ENCODE assay signal across 7 mouse cellular contexts in the genomic region with DNA sequence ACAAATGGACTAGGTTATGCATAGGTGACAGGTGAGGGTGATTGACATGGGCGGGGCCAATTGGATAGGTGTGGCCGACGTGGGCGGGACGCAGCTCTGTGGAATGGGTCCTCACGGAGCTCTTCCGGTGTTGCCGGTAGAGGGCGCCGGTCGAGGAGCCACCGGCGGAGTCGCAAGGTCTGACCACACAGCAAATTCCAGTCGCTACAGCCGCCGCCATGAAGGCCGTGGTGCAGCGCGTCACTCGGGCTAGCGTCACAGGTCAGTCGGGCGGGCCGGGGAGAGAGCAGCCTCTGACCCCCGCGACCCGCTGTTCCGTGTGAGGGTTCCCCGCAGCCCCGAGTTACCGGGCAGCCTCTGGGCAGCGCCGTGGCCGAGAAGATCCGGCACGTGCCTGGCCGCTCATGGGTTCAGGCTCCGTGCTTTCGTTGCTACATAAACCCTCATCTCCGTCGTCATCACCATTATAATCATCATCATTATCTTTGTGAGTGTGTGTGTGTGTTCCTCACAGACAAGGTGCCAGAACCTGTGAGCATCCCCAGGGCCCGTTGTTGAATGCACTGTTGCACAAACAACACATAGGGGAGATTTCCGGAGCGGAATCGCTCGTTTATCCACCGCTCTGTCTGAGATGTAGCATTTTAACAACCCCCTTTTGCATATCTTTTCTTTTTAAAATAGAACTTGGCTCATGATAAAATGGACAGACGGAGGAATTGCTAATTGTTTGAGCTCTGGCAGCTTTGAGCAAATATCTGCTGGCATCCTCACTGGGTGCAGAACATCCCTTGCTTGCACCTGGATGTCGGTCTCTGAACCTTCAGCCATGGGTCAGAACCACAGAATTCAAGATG. TPM values are rescaled to one million over a fixed set of nuclear protein-coding genes. Genes with fewer than 3 reads are reported as not detected.
A peak's percentile ranks its signal among the peaks of the same experiment; 100 is the strongest.
DNase-seq lines count a peak whose midpoint lies in the region; ATAC-seq lines count a peak whose summit lies in the region.

A gene (plus strand): TSS at position 67 of the 857 bp plus-strand sequence.

- 2% methylated on average over 50 of the region's 50 CpGs for WGBS in embryonic facial prominence, embryonic 10.5 days
- WGBS in limb, embryonic 10.5 days: 3% methylated on average over 50 of the region's 50 CpGs
- 3% methylated on average over 44 of the region's 50 CpGs for WGBS in midbrain, embryonic 13.5 days

- peak within 1 kb of the TSS; percentile 86 for H3K9ac ChIP-seq in midbrain, embryonic 13.5 days (replicated peaks)

- no peaks in the 10 kb centered on the region; the same call in 1 of the 2 replicates for H3K27me3 ChIP-seq in embryonic facial prominence, embryonic 10.5 days (replicated peaks; ENCODE audit: low read depth, poor library complexity, severe bottlenecking)
- H3K27me3 ChIP-seq in limb, embryonic 10.5 days (ENCODE audit: low read depth, poor library complexity, severe bottlenecking): no peaks in the 10 kb centered on the region
- no peaks in the 10 kb centered on the region for H3K27me3 ChIP-seq in midbrain, embryonic 13.5 days

- ATAC-seq in midbrain, embryonic 13.5 days: peak; percentile 94

- no peaks in the 10 kb centered on the region for H3K9me3 ChIP-seq in embryonic facial prominence, embryonic 10.5 days
- no peaks in the 10 kb centered on the region for H3K9me3 ChIP-seq in limb, embryonic 10.5 days (replicated peaks)
- no peaks in the 10 kb centered on the region for H3K9me3 ChIP-seq in midbrain, embryonic 13.5 days

- peak within 1 kb of the TSS; percentile 94 for H3K27ac ChIP-seq in embryonic facial prominence, embryonic 10.5 days (replicated peaks)
- H3K27ac ChIP-seq in limb, embryonic 10.5 days: peak within 1 kb of the TSS; percentile 95
- H3K27ac ChIP-seq in midbrain, embryonic 13.5 days: peak within 1 kb of the TSS; percentile 68

- H3K36me3 ChIP-seq in embryonic facial prominence, embryonic 10.5 days (replicated peaks): peaks cover 8% of the 10 kb centered on the region
- peaks cover 8% of the 10 kb centered on the region for H3K36me3 ChIP-seq in limb, embryonic 10.5 days
- H3K36me3 ChIP-seq in midbrain, embryonic 13.5 days: peaks cover 7% of the 10 kb centered on the region; the same call in 1 of the 2 replicates

- H3K4me1 ChIP-seq in embryonic facial prominence, embryonic 10.5 days: peaks cover 11% of the 10 kb centered on the region; the same call in 1 of the 2 replicates
- H3K4me1 ChIP-seq in limb, embryonic 10.5 days: peaks cover 6% of the 10 kb centered on the region
- H3K4me1 ChIP-seq in midbrain, embryonic 13.5 days (replicated peaks): peaks cover 3% of the 10 kb centered on the region; the same call in 1 of the 2 replicates

- peak within 1 kb of the TSS; percentile 60 for H3K4me2 ChIP-seq in midbrain, embryonic 13.5 days (replicated peaks)

- DNase-seq in adrenal gland, postnatal 10 days: peak; percentile 92
- peak; percentile 91 for DNase-seq in embryonic facial prominence, embryonic 10.5 days (ENCODE audit: low spot score)
- peak; percentile 36 for DNase-seq in gonadal fat pad, adult 2 months (ENCODE audit: low read depth)
- peak; percentile 92 for DNase-seq in kidney, adult 11 months
- peak; percentile 92 for DNase-seq in limb, embryonic 10.5 days (ENCODE audit: low spot score)
- DNase-seq in spleen, adult 12 weeks (ENCODE audit: low spot score): peak; percentile 80

- peak within 1 kb of the TSS; percentile 77 for H3K4me3 ChIP-seq in embryonic facial prominence, embryonic 10.5 days
- H3K4me3 ChIP-seq in limb, embryonic 10.5 days: peak within 1 kb of the TSS; percentile 71
- peak within 1 kb of the TSS; percentile 57 for H3K4me3 ChIP-seq in midbrain, embryonic 13.5 days (replicated peaks)

RNA-seq across cellular contexts. Expression of the gene that starts here (rescaled TPM):
- total RNA-seq in adrenal gland, postnatal 10 days (2021): 10 to 100 TPM; 17.9 to 22.6 TPM
- polyA plus RNA-seq in embryonic facial prominence, embryonic 10.5 days (2016; fragmentation: Nextera tagmentation; extraction: Ambion mirVana): 36.9 and 43.1 TPM in 2 replicates
- polyA plus RNA-seq in gonadal fat pad, adult 2 months (2012; rRNA removed): 16.5 and 18.2 TPM in 2 replicates
- 34.7 and 35.4 TPM in 2 replicates for polyA plus RNA-seq in limb, embryonic 10.5 days (2016; fragmentation: Nextera tagmentation; extraction: Ambion mirVana)
- polyA plus RNA-seq in midbrain, embryonic 13.5 days (2015; fragmentation: Nextera tagmentation; extraction: Ambion mirVana): 80.8 and 89.8 TPM in 2 replicates

Comparison
In these comparisons a context has a peak if more than half of its experiments do, and no peak if none do; other contexts are left out.
1. Peak in every context shown above with its lines: DNase-seq, ATAC-seq, H3K4me3 ChIP-seq and H3K27ac ChIP-seq.
2. DNase-seq: peak in every context shown above with its lines; median percentile 92 in adrenal gland, postnatal 10 days; 92 in kidney, adult 11 months; 92 in limb, embryonic 10.5 days; 91 in embryonic facial prominence, embryonic 10.5 days; 80 in spleen, adult 12 weeks; 36 in gonadal fat pad, adult 2 months.